Mouse (Mus musculus) CD4-positive naive resting alpha-beta T cell, adult 57 days (primary cell): ENCODE measurements around the gene 9530002B09Rik. TPM values are rescaled to one million over a fixed set of nuclear protein-coding genes. Genes with fewer than 3 reads are reported as not detected.

ENCODE experiments used
- total RNA-seq: library from RNA; stranded (reverse); gene quantifications from one replicate; pipeline ENCODE4 v1.2.4, GENCODE M21; 2023

Gene 9530002B09Rik
- not detected for total RNA-seq

DNA sequence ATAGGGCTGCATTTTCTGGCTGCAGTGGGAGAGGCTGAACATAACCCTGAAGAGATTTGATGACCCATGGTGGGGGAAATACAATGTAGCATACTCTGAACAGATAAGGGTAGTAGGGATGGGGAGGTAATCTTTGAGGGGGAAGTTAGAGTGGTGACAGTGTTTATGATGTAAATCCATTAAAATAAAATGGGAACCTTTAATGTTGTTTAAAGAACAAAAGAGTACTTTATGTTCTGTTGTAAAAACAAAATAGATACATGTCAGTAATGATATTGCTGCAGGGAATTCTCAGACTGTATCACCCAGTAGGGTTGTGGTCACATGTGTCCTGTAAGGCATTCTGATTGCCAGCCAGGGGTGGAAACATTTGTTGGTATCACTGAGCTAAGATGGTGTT lies at the start of gene 9530002B09Rik:
TSS of gene 9530002B09Rik (plus strand) at position 301 of the 400 bp plus-strand sequence.

Other genes starting within 250 kb of the 9530002B09Rik start
- gene Ppt1, start 147.0 kb downstream of the 9530002B09Rik start, total RNA-seq = 33.8 TPM
- 366 TPM for gene Cap1, start 196.8 kb downstream of the 9530002B09Rik start, total RNA-seq